Mouse (Mus musculus) limb, embryonic 14.5 days (tissue): Measurements from ENCODE around the gene Baiap2. TPM values are rescaled to one million over a fixed set of nuclear protein-coding genes. Genes with fewer than 3 reads are reported as not detected.
A peak's percentile ranks its signal among the peaks of the same experiment; 100 is the strongest.

ENCODE experiments used
- ATAC-seq: fragments of 200-750 bp; cut with Nextera tagmentation; 2 replicates; pipeline ENCODE4 v1.8.0; 2017; ENCODE audit warnings: low read depth, moderate number of reproducible peaks, moderate TSS enrichment; ENCODE audit not compliant: low FRiP score
- DNase-seq: peaks from one replicate; pipeline ENCODE4 v3.0.0-alpha.2; 2015; ENCODE audit warnings: low spot score
- H3K27ac ChIP-seq: fragments of 300-500 bp; sonication (generic); replicated peaks from 2 replicates; pipeline ENCODE4 v1.5.1; 2014; ENCODE audit warnings: low read depth, mild to moderate bottlenecking, low read length, moderate library complexity, mixed read lengths
- H3K27me3 ChIP-seq: fragments of 300-500 bp; sonication (generic); 2 replicates; pipeline ENCODE4 v1.6.1; 2014; ENCODE audit warnings: low read length, mixed read lengths; ENCODE audit not compliant: control insufficient read depth, insufficient read depth
- H3K36me3 ChIP-seq: fragments of 300-500 bp; sonication (generic); 2 replicates; pipeline ENCODE4 v1.6.1; 2014; ENCODE audit warnings: mild to moderate bottlenecking, low read length, moderate library complexity, mixed read lengths; ENCODE audit not compliant: control insufficient read depth, insufficient read depth
- H3K4me1 ChIP-seq: fragments of 300-500 bp; sonication (generic); 2 replicates; pipeline ENCODE4 v1.6.1; 2014; ENCODE audit warnings: antibody characterized with exemption, low read length, mixed read lengths; ENCODE audit not compliant: control insufficient read depth, insufficient read depth
- H3K4me2 ChIP-seq: fragments of 300-500 bp; sonication (generic); replicated peaks from 2 replicates; pipeline ENCODE4 v1.6.1; 2014; ENCODE audit warnings: low read depth, mild to moderate bottlenecking, low read length, moderate library complexity; ENCODE audit not compliant: severe bottlenecking
- H3K4me3 ChIP-seq: fragments of 300-500 bp; sonication (generic); replicated peaks from 2 replicates; pipeline ENCODE4 v1.5.1; 2014; ENCODE audit warnings: low read length
- H3K9ac ChIP-seq: fragments of 300-500 bp; sonication (generic); 2 replicates; pipeline ENCODE4 v1.6.1; 2014; ENCODE audit warnings: mild to moderate bottlenecking, low read depth, low read length, moderate library complexity; ENCODE audit not compliant: severe bottlenecking
- H3K9me3 ChIP-seq: fragments of 300-500 bp; sonication (generic); 2 replicates; pipeline ENCODE4 v1.6.1; 2016; ENCODE audit warnings: low read length; ENCODE audit not compliant: control insufficient read depth
- POLR2A ChIP-seq: fragments of 200-500 bp; IDR thresholded peaks from 2 replicates; pipeline ENCODE4 v1.8.0; 2012; ENCODE audit warnings: inconsistent platforms, mild to moderate bottlenecking, moderate library complexity, borderline replicate concordance; ENCODE audit not compliant: insufficient read depth, insufficient read length; ENCODE audit errors: extremely low read depth
- WGBS: fragments of 180-500 bp; shearing (Covaris S2); extraction: QIAGEN DNeasy Blood & Tissue Kit; methylation state at CpG from one replicate; pipeline ENCODE4 v1.1.7; 2014; 5-methylcytosine and 5-hydroxymethylcytosine counted together
- polyA plus RNA-seq, 2 experiments: library from polyadenylated mRNA; depleted of rRNA in 1 of 2; stranded (reverse) in 1 of 2; unstranded in 1 of 2; fragments of >200 nt; fragmentation: Nextera tagmentation in 1 of 2; extraction: Ambion mirVana in 1 of 2; gene quantifications; 2 replicates each; pipeline versions ENCODE4 v1.2.1 to v1.2.3; 2012 to 2014

The Baiap2 gene
- polyA plus RNA-seq, 2 experiments = 28.1 to 29.5 TPM

- Histone ChIP-seq H3K27ac (no peak overlapping the region), H3K4me1 (peaks cover 6% of the 10 kb centered on the region), H3K36me3 (peaks cover 49% of the 10 kb centered on the region), H3K4me3 (no peak overlapping the region), H3K9me3 (no peaks in the 10 kb centered on the region), H3K9ac (no peak overlapping the region), H3K27me3 (no peaks in the 10 kb centered on the region), H3K4me2 (no peak overlapping the region)
- DNase-seq (no peak), ATAC-seq (no peak)
- no peak for TF ChIP-seq POLR2A
- WGBS = 91% methylated on average over 4 of the region's 4 CpGs
Observed at GRCm38 (mm10) chr11:119919432-119919831, 23.1 kb upstream of the Baiap2 start.

GRCm38 (mm10) chr11:119919897-119920296 lies 22.7 kb upstream of the Baiap2 start:
- 60% methylated on average over 8 of the region's 8 CpGs for WGBS
- Histone ChIP-seq H3K4me3 (no peak overlapping the region), H3K9me3 (no peaks in the 10 kb centered on the region), H3K9ac (no peak overlapping the region), H3K4me1 (peaks cover 2% of the 10 kb centered on the region), H3K27ac (no peak overlapping the region), H3K27me3 (no peaks in the 10 kb centered on the region), H3K36me3 (peaks cover 49% of the 10 kb centered on the region), H3K4me2 (no peak overlapping the region)
- TF ChIP-seq POLR2A = no peak
- no peak for DNase-seq
- ATAC-seq = no peak

DNA sequence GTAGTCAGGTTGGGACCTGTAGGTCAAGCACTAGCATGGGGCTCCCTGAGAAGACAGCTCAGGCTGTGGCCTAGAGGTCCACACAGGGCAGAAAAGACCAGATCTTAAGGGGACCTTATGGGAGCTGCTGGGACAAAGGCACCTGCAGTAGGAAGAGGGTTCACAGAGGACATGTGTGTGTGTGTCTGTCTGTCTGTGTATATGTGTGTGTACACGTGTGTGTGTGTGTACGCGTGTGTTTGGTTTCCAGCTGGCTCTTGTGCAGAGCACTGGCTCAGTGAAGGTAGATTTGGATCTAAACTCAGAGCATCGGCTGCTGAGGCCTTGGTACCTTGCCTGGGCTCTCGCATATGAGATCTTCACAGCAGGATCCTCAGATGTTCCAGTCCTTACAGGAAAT lies 21.9 kb upstream of the Baiap2 start:
- H3K27me3 ChIP-seq = no peaks in the 10 kb centered on the region
- no peak overlapping the region for H3K4me2 ChIP-seq
- no peaks in the 10 kb centered on the region for H3K9me3 ChIP-seq
- no peaks in the 10 kb centered on the region for H3K4me1 ChIP-seq
- WGBS = 89% methylated on average over 5 of the region's 5 CpGs
- no peak overlapping the region for H3K27ac ChIP-seq
- peaks cover 47% of the 10 kb centered on the region for H3K36me3 ChIP-seq
- DNase-seq (no peak), ATAC-seq (no peak)
- TF ChIP-seq POLR2A = no peak
- H3K9ac ChIP-seq = no peak overlapping the region
- H3K4me3 ChIP-seq = no peak overlapping the region

GRCm38 (mm10) chr11:119925176-119925575 lies 17.4 kb upstream of the Baiap2 start:
- no peak overlapping the region for H3K27ac ChIP-seq
- peaks cover 2% of the 10 kb centered on the region; the same call in 1 of the 2 replicates for H3K36me3 ChIP-seq
- H3K4me3 ChIP-seq = no peak overlapping the region
- H3K4me2 ChIP-seq = no peak overlapping the region
- no peaks in the 10 kb centered on the region for H3K27me3 ChIP-seq
- TF ChIP-seq POLR2A = no peak
- H3K4me1 ChIP-seq = no peaks in the 10 kb centered on the region
- ATAC-seq = no peak
- no peaks in the 10 kb centered on the region for H3K9me3 ChIP-seq
- WGBS = 72% methylated on average over 5 of the region's 5 CpGs
- DNase-seq = no peak
- no peak overlapping the region for H3K9ac ChIP-seq

DNA sequence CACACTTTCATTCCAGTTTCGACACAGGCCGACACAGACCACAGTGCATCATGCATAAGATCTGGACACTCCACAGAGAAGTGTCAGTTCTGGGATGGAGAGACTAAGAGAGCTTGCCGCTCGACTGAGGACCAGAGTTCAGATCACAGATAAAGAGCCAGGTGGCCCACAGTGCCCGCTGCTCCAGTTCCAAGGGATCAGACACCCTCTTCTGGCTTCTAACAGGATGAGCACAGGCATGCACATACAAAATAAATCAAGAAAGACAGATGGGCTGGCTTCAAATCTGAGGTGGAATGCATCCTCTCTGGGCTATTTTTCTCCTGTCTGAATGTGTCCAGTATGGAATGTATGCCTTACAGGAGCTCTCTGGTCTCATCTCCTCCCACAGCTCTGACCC lies 15.8 kb upstream of the Baiap2 start:
- TF ChIP-seq POLR2A = no peak
- no peaks in the 10 kb centered on the region for H3K9me3 ChIP-seq
- H3K4me1 ChIP-seq = no peaks in the 10 kb centered on the region
- DNase-seq (no peak), ATAC-seq (no peak)
- no peaks in the 10 kb centered on the region for H3K27me3 ChIP-seq
- no peak overlapping the region for H3K4me2 ChIP-seq
- 72% methylated on average over 5 of the region's 5 CpGs for WGBS
- H3K4me3 ChIP-seq = no peak overlapping the region
- no peaks in the 10 kb centered on the region for H3K36me3 ChIP-seq
- no peak overlapping the region for H3K27ac ChIP-seq
- H3K9ac ChIP-seq = no peak overlapping the region

DNA sequence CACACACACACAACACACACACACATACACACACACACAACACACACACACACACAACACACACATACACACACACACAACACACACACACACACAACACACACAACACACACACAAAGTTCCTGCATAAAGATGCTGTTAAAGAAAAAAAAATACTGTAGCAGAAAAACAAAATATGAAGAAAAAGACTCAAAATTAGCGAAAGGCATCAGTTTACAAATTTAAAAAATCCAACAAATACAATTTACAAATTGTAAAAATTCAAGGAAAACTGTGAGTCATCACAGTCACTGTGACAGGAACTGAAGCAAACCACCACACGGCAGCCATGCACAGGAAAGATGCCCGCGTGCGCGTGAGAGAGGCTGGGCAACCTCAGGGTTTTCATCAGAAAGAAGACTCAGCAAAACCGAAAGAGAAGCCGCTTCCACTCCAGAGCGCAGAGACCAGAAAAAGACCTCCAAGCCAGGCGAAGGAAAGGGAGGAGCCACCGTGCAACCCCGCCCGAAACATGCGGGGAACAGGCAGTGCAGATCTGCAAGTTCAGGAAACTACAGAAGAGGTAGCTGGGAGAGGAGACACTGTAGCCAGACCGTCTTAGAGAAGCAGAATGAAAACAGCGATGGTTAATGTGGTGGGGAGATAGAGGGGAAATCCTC lies 14.4 kb upstream of the Baiap2 start:
- Histone ChIP-seq H3K4me3 (no peak overlapping the region), H3K27ac (no peak overlapping the region), H3K4me1 (no peaks in the 10 kb centered on the region; the same call in 1 of the 2 replicates), H3K27me3 (no peaks in the 10 kb centered on the region), H3K36me3 (no peaks in the 10 kb centered on the region), H3K9me3 (no peaks in the 10 kb centered on the region), H3K4me2 (no peak overlapping the region), H3K9ac (no peak overlapping the region)
- peak; percentile 29; the same call in 1 of the 2 replicates for ATAC-seq
- DNase-seq = no peak
- TF ChIP-seq POLR2A = no peak
- 68% methylated on average over 16 of the region's 16 CpGs for WGBS
